29 mouse cellular contexts compared by ENCODE assay signal in genomic region chr4:133719791-133720190, GRCm38 (mm10).
"Had no signal": no experiment of that assay in that cellular context is flagged by ENCODE, and none has a peak within 500 bp of the region (broad histone marks: within the 10 kb centered on the region; RNA-seq: fewer than 3 reads in every experiment).

No protein-coding gene starts in this region.

- H3K27ac ChIP-seq: gastrocnemius, adult 2 months; heart, adult 2 months; heart, embryonic 10.5 days; hindbrain, embryonic 10.5 days; hindbrain, embryonic 12.5 days; hindbrain, embryonic 14.5 days; intestine, embryonic 15.5 days; kidney, embryonic 15.5 days; kidney, postnatal 0 days; layer of hippocampus, adult 2 months; left cerebral cortex, adult 2 months; limb, embryonic 10.5 days; liver, embryonic 13.5 days; liver, embryonic 15.5 days had no signal

- ATAC-seq: hindbrain, embryonic 16.5 days; inflammation-experienced regulatory T-cells, adult 6 months; intestine, embryonic 15.5 days had no signal

- H3K27me3 ChIP-seq: heart, embryonic 12.5 days; hindbrain, embryonic 12.5 days; intestine, embryonic 15.5 days; kidney, embryonic 15.5 days; limb, embryonic 12.5 days; liver, embryonic 13.5 days; liver, embryonic 15.5 days had no signal

- DNase-seq: gastrocnemius, adult 2 months; gastrocnemius, postnatal 10 days; gastrocnemius, postnatal 25 days; heart, adult 2 months; heart, postnatal 10 days; heart, postnatal 4 days; kidney, adult 11 months; kidney, adult 2 months; kidney, adult 9 months; kidney, postnatal 14 days; kidney, postnatal 36 days; liver; liver, embryonic 13.5 days had no signal

- H3K9ac ChIP-seq: heart, embryonic 12.5 days; hindbrain, embryonic 12.5 days; hindbrain, embryonic 14.5 days; intestine, embryonic 15.5 days; kidney, embryonic 15.5 days; limb, embryonic 12.5 days; liver, embryonic 13.5 days; liver, embryonic 15.5 days had no signal

- H3K4me2 ChIP-seq: heart, embryonic 12.5 days; hindbrain, embryonic 12.5 days; hindbrain, embryonic 14.5 days; intestine, embryonic 15.5 days; kidney, embryonic 15.5 days; limb, embryonic 12.5 days; liver, embryonic 11.5 days; liver, embryonic 13.5 days; liver, embryonic 15.5 days had no signal

- H3K9me3 ChIP-seq: heart, embryonic 10.5 days; heart, embryonic 12.5 days; hindbrain, embryonic 10.5 days; hindbrain, embryonic 12.5 days; intestine, embryonic 15.5 days; kidney, embryonic 15.5 days; limb, embryonic 10.5 days; limb, embryonic 12.5 days; liver, embryonic 13.5 days; liver, embryonic 15.5 days had no signal

- H3K4me1 ChIP-seq: hindbrain, embryonic 10.5 days; hindbrain, embryonic 12.5 days; intestine, embryonic 15.5 days; kidney, embryonic 15.5 days; limb, embryonic 10.5 days; limb, embryonic 12.5 days had no signal

- H3K4me3 ChIP-seq: gastrocnemius, adult 2 months; heart, adult 2 months; heart, embryonic 10.5 days; heart, embryonic 12.5 days; hindbrain, embryonic 10.5 days; hindbrain, embryonic 12.5 days; intestine, embryonic 15.5 days; kidney, embryonic 15.5 days; layer of hippocampus, adult 2 months; left cerebral cortex, adult 2 months; limb, embryonic 10.5 days; limb, embryonic 12.5 days; liver, embryonic 13.5 days; liver, embryonic 15.5 days had no signal
